Mouse (Mus musculus): ENCODE results near the gene Glrx.

GRCm38 (mm10) chr13:75865486-75866184, 26.0 kb downstream of the Glrx start:
- no peak for TF ChIP-seq CTCF (IDR thresholded peaks at IDR 0.05; ENCODE audit: low read depth, low read length)
- peak; percentile 94 for TF ChIP-seq TAL1 (conservative IDR thresholded peaks at IDR 0.05; ENCODE audit: low read depth, low read length)
- no peak for TF ChIP-seq GATA2 (IDR thresholded peaks at IDR 0.05; ENCODE audit: borderline replicate concordance, low read depth, low read length)
- TF ChIP-seq GATA1 (IDR thresholded peaks at IDR 0.05; ENCODE audit: borderline replicate concordance, low read length), result no peak
- TF ChIP-seq POLR2AphosphoS5 (IDR thresholded peaks at IDR 0.05; ENCODE audit: insufficient replicate concordance, low read depth, low read length), result no peak

Measured in G1E (cell line).